8 mouse cellular contexts compared by ENCODE assay signal in the genomic region with DNA sequence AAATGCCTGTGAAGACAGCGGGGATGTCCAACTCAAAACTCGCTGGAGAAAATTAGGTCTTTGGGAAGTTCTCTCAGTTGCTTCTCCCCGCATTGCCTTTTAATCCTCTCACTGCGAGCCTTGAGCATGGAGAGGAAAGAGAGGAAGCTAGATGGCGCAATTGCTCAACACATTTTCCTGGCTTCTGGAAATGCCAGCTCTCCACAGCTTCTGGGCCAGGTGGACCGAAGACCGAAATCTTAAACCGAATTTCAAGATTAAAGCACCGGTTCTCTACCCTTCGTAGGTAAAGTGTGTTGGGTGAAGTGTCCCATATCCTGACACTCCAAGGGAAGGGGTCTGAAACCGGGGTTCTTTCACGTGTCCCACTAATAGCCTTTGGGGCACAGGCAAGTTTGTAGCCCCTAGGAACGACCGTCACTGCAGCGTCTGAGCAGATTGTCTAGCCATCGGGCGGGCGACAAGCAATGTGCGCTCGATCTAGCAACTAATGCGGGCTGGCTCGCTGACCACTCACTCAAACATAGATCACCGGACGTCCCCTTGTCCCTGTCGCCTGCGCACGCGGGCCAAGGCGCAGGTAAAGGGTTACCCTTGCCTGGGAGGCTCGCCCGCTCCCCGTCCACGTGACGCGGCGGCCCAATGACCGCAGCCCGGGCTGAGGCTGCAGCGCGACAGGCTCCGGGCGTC. TPM values are rescaled to one million over a fixed set of nuclear protein-coding genes. Genes with fewer than 3 reads are reported as not detected.
DNase-seq lines count a peak whose midpoint lies in the region; ATAC-seq and TF ChIP-seq lines count a peak whose summit lies in the region.

A gene (plus strand): TSS at position 545 of the 690 bp plus-strand sequence.

- DNase-seq in ES-CJ7 (ENCODE audit: low read depth, low spot score) = peak; percentile 84
- peak; percentile 5 for DNase-seq in cerebellum, adult 11-12 months
- DNase-seq in forebrain, postnatal 0 days = peak; percentile 80
- peak; percentile 72 for DNase-seq in heart, postnatal 4 days
- DNase-seq in layer of hippocampus, adult 2 months (ENCODE audit: low spot score in 2 of 2) = peak; percentile 62 to 74
- peak; percentile 75 to 84 for DNase-seq in lung, adult 18-20 months
- peak; percentile 20 for DNase-seq in testis, postnatal 14 days (ENCODE audit: low spot score)

- 0 out of 2 replicates have a peak within 1 kb of the TSS, but pooled peaks have one; percentile 31 for H3K9ac ChIP-seq in forebrain, postnatal 0 days

- 0 out of 2 replicates have a peak, but pooled peaks cover 4% of the 10 kb centered on the region for H3K9me3 ChIP-seq in forebrain, postnatal 0 days (ENCODE audit: low read length)

- H3K4me3 ChIP-seq in forebrain, postnatal 0 days (ENCODE audit: low read depth, low read length) = peak within 1 kb of the TSS; percentile 50
- peak within 1 kb of the TSS; percentile 70 for H3K4me3 ChIP-seq in layer of hippocampus, adult 2 months

- peak; percentile 89 for ATAC-seq in forebrain, postnatal 0 days
- ATAC-seq in neutrophil, adult 5-6 weeks (ENCODE audit: extremely low read depth, insufficient number of reproducible peaks, low FRiP score, poor library complexity, severe bottlenecking) = peak; percentile 81

- H3K27me3 ChIP-seq in forebrain, postnatal 0 days (ENCODE audit: insufficient read depth, low read length) = peaks cover 6% of the 10 kb centered on the region

- H3K27ac ChIP-seq in forebrain, postnatal 0 days (ENCODE audit: low read depth, low read length) = no peak within 1 kb of the TSS
- H3K27ac ChIP-seq in layer of hippocampus, adult 2 months = peak within 1 kb of the TSS; percentile 33; the same call in 1 of the 2 replicates

- no peaks in the 10 kb centered on the region for H3K4me1 ChIP-seq in forebrain, postnatal 0 days (ENCODE audit: insufficient read depth)

- no peaks in the 10 kb centered on the region for H3K36me3 ChIP-seq in forebrain, postnatal 0 days (ENCODE audit: insufficient read depth)

- peak within 1 kb of the TSS; percentile 91 for H3K4me2 ChIP-seq in forebrain, postnatal 0 days (ENCODE audit: low read depth)

- WGBS in forebrain, postnatal 0 days = 3% methylated on average over 42 of the region's 42 CpGs

- TF ChIP-seq CTCF in forebrain, postnatal 0 days (IDR thresholded peaks at IDR 0.05; ENCODE audit: low read depth) = peak; percentile 74
- peak; percentile 87 for TF ChIP-seq CTCF in layer of hippocampus, adult 2 months (conservative IDR thresholded peaks at IDR 0.05)

RNA-seq across cellular contexts. Expression of the gene that starts here (rescaled TPM):
- 3.8 and 6.0 TPM in 2 replicates for total RNA-seq in forebrain, postnatal 0 days (2014; rRNA removed)
- 6.8 and 8.0 TPM in 2 replicates for polyA plus RNA-seq in forebrain, postnatal 0 days (2015; fragmentation: Nextera tagmentation; extraction: Ambion mirVana)
- under 1 TPM; 0.64 to 0.77 TPM for total RNA-seq in heart, postnatal 4 days (2021)
- 1 to 10 TPM; 2.9 to 4.0 TPM for total RNA-seq in layer of hippocampus, adult 2 months (2021)
- total RNA-seq in neutrophil, adult 5-6 weeks (2017) = 2.8 and 3.9 TPM in 2 replicates

Comparison
In these comparisons a context has a peak if more than half of its experiments do, and no peak if none do; other contexts are left out.
1. Peak in DNase-seq in heart, postnatal 4 days; RNA of the gene not detected or under 1 TPM.
2. DNase-seq: peak in every context shown above with its lines; median percentile 84 in ES-CJ7; 80 in forebrain, postnatal 0 days; 80 in lung, adult 18-20 months; 72 in heart, postnatal 4 days; 68 in layer of hippocampus, adult 2 months; 20 in testis, postnatal 14 days; 5 in cerebellum, adult 11-12 months.